Mouse (Mus musculus): ENCODE results near the gene Rac2.

Rac2 gene

DNA sequence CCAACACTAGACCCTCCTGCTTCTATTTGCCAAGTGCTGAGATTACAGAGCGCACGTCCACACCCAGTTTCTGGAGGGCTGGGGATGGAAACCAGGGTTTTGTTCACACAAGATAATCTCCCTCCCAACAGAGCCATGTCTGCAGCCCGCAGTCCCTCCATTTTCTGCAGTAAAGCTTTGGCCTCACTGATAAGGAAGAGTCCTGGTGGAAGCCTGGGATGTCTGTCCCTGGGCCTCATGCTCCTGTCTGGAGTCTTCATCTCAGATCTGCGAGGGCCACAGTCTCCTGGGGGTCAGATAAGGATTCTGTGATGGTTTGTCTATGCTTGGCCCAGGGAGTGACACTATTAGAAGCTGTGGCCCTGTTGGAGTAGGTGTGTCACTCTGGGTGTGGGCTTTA, 15.5 kb upstream of the Rac2 start:
- DNase-seq (ENCODE audit: low read depth) = no peak

DNA sequence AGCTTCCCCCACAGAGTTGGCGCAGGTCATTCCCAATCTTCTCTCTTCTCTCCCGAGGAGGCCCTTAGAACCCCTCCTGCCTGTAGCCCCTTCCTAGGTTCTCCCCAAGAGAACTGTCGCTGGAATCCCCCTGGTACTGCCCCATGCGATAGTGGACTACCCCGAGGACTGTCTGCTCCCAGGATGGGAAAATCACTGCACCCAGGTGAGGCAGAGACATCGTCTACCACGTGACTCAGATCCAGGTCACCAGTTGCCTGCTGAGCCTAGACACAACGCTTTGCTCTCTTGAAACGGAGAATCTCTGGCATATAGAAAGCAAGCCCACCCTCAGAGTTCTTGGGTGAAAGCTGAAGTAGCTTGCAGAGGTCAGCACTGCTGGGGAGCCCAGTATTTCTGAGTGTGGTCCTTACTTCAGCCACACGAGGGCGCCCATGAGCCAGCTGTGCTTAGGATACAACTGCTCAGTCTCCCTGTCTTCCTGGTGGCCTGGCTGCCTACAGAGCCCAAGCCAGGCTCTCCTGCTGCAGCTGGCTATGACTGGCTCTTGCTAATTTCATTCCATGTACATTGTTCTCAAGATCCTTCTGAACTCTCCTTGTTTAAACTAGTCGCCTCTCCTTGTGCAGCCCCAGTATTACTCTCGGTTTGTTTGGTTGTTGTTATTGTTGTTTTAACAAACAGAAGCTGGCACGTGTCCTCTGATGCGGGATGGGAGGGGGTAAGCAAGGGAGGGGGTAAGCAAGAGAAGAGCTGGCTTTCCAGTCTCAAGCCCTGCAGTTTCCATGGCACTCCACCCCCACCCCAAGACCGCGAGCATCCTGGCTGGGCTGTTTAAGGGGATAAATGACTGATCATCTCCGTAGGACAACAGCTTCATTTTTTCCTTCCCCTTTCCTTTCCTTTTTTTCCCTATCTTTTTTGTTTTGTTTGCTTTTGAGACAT, 14.7 kb upstream of the Rac2 start:
- peak; percentile 86 for DNase-seq (ENCODE audit: low read depth)

DNA sequence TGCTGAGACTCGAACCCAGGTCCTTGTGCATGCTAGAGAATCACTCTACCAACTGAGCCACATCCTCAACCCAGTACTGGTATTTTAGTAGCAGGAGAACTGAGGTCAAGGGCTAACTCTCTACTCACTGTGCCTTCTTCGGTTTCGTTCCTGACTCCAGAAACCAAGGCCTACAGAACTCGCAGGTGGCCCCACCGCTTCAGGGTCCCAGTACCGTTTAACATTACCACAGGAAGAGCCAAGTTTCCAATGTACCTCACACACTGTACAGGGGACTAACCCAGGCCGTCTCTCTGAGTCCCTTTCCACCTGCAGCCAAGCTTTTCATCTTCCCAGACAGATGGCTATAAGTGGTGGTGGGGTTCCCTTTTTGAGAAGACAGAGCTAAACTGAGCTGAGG, 12.8 kb upstream of the Rac2 start:
- DNase-seq (ENCODE audit: low read depth) = no peak

DNA sequence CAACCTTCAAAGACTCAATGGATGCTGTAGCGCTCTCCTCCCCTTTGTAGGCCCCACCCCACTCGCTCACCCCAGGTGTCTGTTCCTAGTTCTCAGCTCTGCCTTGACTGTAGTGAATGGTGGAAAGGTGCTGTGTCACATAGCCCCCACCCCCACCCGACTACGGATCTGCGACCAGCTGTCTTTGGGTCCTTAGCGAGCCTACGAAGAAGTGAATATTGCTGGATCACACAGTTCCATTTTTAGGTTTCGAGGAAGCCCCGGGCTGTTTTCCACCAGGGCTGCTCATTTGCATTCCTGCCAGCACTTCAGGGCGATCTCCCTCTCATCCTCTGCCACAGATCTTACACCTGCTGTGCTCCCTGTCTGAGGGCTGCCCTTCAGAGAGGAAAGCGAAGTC, 10.8 kb upstream of the Rac2 start:
- DNase-seq (ENCODE audit: low read depth) = no peak

DNA sequence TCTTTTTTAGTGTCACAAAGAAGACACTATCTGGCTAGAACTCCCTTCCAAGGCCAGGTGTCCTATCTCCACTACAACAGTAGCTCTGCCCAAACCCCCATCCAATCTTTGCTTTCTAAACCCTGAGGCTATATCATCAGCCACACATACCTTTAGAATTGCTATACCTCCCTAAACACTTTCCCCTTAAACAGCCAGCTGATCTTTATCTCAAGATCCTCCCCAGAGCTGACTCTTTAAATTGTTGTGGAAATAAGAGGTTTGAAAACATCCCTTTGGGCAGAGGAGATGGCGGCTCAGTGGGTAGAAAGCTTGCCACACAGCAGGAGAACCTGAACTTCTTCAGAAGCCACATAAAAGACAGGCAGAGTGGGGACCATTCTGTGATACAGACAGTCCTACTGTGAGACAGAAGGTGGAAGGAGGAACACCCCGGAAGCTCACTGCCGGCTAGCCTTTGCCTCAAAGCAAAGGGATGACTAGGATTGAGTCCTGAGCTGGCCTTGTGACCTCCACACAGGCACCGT, 3.8 kb upstream of the Rac2 start:
- no peak for DNase-seq (ENCODE audit: low read depth)

DNA sequence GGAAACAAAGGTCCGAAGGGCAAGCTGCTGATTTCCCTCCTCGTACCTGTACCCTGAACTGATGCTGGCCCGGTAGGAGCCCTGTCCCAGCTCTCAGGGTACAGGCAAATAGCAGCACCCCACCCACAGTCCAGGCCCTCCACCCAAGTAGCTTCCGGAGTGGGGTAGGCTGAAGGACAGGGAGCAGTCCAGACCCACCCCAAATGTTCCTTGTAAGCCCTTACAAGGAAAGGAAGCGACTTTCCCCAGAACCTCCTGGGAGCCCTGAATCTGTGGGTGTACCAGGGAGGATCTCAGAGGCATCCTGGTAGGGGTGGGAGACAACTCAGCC, 348 bp downstream of the Rac2 start:
- DNase-seq (ENCODE audit: low read depth) = peak; percentile 31

DNA sequence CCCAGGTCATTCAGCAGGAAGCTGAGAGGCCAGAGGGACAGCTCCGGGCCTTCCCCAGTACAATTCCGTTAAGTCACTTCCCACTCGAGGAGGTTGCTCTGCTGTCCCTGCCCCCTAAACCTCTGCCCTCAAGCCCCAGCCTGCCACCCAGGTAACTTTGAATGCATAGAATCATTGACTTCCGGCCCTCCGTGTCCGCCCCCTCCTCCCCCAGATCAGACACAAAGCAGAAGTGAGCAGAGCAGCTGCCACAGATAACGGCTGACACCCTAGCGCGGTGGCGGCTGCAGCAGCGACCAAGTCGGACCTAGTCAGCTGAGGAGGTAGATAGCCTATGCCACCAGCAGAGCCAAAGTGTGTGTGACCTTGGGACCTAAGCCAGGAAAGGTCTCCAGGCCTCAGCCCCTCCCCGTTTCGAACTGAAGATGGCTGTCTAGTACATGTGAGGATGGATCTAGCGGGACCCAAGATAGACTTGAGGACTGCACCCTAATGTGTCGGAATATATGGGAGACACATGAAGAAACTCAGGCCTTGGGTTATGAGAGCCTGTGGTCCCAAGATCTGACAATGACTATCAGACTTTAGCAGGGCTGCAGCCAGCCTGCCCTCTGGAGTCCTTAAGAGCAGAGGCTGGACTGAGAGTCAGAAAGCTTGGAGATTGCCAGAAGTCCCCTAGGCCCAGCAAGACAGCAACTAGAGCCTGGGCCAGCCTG, 871 bp downstream of the Rac2 start:
- DNase-seq (ENCODE audit: low read depth) = peak; percentile 89

DNA sequence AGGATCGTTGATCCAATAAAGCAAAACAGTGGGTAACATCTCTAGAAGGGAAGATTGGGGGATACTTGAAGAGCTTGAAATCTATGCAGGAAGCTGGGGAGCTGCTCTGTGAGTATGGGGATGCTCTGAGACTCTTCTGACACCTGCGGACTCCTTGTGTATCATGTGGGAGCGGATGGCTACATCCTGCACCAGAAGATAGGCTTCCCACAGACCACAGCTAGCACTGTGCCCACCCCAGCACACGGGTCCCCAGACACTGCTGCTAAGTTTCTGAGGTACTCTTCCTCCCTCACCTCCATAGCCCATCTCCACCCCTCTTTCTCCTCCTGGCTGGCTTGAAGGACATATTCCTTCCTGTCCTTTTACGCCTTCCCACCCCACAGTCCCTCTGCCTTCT, 2.4 kb downstream of the Rac2 start:
- DNase-seq (ENCODE audit: low read depth) = no peak

DNA sequence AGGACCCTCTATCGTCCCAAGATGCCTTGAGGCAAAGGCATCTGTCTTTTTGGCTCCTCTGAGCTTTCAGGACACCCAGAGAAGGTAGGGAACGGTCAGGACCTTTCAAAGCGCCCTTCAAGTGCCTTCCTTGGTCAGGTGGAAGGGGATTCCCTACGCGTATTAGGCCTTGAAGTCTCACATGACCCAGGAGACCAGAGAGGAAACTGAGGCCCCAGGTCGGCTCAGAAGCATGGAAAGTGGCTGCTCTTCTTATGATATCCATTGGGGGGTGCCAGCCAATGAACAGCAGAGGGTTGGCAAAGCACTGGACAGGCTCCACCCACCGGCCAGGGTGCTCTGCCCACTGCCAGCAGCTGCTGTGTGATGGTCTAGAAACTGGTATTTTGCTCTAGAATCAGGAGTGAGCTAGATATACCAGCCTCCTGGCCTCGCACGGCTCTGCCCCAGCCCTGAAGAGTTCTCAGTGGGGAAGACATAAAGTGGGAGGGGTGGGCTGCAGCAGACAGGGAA, 4.9 kb downstream of the Rac2 start:
- DNase-seq (ENCODE audit: low read depth) = no peak

DNA sequence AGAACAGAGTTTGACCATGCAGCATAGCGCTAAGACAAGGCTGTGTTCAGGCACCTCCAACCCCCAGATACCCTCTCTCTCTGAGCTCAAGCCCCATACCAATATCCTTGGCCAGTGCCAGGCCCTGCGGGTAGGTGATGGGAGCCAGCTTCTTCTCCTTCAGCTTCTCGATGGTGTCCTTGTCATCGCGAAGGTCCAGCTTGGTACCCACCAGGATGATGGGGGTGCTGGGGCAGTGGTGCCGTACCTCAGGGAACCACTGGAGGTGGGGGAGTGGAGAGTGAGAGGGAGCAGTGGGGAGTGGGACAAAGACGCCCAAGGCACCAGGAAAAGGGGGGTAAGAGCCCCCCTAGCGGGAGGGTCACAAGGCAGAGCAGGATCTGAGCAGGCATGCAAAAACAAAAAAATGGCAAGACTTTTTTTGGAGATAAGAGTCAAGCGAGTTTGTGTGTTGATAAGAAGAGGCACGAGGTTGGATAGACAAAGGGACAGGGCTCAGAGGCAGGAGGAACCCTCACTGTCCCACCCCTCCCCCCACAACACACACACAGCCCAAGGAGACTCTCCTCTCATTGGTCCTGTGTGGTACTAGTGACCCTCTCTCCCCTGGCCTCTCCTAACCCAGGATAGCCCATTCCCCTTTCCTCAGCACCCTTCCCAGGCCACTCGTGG, 7.7 kb downstream of the Rac2 start:
- DNase-seq (ENCODE audit: low read depth) = no peak

DNA sequence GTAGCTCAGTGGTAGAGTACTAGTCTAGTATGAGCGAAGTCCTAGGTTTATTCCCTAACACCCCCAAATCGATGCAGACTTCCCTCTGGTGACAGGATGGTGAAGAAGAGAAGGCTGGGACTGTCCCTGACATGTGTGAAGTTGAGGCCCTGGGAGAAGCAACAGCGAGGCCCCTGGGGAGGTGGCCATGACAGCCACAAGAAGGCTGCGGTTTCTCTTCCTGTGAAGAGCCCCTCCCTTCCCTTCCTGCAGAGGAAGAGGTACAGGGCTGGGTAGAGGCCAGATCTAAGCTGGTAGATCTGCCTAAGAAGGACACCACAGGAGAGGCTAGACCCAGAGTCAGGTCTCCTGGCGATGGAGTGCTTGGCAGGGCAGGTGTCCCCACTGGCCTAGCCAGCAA, 8.6 kb downstream of the Rac2 start:
- DNase-seq (ENCODE audit: low read depth) = peak; percentile 83

DNA sequence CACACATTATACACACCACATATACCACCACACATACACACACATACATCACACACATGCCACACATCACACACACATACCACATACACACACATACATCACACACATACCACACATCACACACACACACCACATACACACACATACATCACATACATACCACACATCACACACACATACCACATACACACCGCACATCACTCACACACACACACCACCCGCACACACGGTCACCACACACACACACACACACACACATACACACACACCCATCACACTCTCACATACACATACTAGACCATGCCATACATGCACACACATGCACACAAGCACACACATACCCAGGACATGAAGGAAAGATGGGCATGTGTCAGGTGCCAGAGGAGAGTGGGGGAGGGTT, 9.2 kb downstream of the Rac2 start:
- no peak for DNase-seq (ENCODE audit: low read depth)

DNA sequence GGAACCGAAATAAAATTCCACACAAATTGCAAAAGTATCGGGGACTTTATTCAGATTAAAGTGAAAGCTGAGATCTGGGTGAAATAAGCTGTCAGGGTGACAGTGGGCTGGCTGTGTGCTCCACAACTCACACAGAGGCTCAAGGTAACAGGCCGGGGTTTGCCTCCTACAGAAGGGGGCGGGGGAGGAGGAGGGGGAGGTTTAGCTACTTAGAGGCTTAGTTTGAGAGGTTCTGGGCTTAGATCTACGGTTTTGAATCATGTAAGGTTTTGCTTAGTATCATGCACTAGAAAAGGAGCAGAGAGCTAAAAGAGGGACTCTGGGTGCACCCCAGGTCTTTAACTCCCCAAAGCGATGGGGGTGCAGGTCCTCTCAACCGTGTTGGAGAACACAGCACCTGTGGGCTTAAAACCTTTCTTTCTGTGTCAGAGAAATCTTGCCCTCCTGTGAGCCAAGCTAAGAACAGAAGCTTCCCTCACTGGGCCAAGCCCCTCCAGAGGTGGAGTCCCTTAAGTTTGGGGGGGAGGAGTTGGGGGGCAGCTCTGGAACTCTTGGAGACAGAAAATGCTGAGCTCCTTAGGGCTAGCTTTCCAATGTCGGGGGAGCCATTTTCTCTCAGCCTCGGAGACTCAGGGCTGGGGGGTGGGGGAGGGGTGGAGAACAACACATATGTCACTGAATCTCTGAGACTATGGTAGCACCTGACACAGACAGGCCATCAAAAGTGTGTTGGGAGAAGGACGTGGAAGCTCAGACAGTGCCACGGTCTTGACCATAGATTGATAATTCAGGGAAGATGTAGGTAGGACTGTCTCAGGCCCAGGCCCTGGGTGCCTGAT, 13.2 kb downstream of the Rac2 start:
- DNase-seq (ENCODE audit: low read depth) = no peak

DNA sequence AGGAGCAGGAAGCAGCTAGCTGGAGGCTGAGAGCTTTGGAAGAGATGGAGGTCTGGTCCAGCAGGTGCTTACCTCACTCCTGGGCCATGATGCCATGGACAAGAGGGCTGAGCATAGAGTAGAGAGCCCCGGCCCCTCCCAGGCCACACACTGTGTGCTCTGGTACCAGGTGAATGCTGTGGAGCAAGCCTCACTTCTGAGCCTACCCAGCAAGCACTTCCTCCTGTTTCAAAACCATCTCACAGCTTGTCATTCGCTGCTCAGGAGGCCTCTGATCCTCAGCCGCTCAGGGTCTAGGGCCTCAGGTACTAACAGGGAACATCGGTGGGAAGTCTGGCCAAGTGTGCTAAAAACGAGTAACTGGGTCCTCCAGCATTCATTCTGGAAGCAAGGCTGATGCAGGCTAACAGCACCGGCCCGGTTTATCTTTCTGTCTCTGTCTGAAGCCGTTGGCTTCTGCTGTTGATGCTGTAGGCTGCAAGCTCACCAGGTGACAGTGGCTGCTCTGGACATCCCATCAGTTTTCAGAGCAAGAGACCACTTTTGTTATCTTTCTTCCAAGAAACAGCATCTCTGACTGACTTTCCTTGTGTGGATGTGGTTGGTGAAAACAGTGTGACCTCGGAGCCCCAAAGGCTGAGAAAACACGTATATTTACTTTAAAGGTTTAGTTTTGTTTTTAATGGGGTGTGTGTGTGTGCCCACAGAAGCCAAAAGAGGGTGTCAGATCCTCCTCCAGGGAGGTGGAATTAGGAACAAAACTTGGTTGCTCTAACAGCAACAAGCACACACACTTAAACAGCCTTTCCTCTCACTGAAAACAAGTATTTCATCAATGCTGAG, 14.7 kb downstream of the Rac2 start:
- no peak for DNase-seq (ENCODE audit: low read depth)

DNA sequence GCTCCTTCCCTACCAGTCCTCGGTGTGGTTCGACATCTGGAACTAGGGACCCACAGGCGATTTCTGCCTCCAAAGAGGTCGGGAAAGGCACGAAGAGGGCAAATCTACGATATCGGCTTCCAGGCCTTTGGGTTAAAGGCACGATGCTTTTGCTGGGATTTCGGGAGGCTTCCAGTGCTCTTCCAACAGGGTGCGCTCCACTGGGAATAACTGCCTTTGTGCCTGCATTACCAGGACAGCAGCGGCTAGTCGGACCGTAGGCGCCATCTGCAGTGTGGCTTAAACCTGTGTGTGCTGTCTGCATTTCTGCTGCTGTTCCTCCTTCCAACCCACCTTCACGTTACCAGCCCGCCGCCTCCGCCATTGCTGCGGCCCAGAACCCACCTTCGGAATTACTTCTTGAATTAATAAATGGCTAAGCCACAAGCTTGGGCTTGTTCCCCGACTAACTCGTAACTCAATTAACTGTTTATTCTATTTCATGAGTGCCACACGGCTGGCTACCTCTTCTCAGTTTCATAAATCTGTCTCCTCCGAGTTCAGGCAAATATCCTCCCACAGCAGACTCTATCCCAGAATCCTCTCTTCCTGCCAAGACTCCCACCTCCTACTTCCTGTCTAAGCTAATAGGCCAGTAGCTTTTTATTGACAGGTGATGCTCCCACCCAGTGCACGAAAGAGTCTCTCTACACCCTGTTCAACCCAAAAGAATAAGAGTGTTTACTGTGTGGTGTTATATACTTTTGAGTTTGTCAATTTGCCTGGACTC, 17.9 kb downstream of the Rac2 start:
- DNase-seq (ENCODE audit: low read depth) = no peak

DNA sequence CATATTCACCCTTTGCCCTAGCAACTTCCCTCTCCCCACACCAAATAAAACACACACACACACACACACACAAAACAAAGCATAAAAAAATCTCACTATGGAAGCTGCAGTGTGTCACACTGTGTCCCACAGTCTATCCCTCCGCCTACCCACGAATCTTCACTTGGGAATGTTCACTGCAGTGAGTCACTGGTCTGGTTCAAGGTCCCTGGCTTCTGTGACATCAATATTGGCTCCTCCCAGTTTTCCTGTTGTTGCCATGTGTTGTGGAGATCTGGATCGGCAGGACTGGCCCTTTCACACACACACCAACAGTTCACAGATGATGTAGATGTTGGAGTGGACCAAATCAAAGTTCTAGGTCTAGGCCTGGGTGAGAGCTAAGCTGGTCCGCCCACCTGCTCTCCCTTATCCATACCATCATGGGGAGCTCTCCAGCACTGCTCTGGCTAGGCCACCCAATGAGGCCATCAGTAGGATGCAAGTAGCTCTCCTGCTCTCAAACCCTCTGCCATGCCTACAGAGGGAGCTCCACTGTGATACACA, 23.3 kb downstream of the Rac2 start:
- no peak for DNase-seq (ENCODE audit: low read depth)

DNA sequence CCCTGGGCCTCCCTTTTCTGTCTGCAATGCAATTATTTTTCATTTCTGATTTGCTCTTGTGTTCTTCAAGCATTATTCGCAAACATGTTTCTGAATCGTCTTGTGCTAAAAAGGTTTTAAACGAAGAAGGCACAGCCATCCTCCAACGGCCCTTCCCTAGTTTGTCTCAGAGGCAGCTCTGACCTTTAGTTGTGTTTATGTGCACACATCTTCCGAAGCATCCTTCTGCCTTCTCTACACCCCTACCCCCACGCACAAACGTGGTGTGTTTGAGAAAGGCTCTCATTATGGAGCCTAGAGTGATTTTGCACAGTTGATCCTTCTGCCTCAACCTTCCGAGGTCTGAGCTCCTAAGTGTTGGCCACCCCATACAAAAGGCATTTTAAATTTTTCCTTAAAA, 23.9 kb downstream of the Rac2 start:
- no peak for DNase-seq (ENCODE audit: low read depth)

DNA sequence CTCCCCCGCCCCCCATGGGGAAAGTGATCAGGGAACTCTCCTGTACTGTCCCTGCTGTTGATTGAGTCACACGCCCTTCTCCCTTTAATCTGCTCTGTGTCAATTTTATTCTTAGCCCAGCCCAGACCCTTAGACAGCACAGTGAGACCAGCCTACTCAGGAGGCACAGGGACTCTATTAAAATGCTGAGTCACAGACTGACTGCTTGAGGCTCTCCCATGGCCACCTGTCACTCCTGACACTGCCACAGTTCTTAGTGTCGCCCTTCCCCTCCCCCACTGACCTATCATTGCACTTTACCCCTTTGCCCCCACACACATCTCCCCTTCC, 24.3 kb downstream of the Rac2 start:
- peak; percentile 38 for DNase-seq (ENCODE audit: low read depth)

DNA sequence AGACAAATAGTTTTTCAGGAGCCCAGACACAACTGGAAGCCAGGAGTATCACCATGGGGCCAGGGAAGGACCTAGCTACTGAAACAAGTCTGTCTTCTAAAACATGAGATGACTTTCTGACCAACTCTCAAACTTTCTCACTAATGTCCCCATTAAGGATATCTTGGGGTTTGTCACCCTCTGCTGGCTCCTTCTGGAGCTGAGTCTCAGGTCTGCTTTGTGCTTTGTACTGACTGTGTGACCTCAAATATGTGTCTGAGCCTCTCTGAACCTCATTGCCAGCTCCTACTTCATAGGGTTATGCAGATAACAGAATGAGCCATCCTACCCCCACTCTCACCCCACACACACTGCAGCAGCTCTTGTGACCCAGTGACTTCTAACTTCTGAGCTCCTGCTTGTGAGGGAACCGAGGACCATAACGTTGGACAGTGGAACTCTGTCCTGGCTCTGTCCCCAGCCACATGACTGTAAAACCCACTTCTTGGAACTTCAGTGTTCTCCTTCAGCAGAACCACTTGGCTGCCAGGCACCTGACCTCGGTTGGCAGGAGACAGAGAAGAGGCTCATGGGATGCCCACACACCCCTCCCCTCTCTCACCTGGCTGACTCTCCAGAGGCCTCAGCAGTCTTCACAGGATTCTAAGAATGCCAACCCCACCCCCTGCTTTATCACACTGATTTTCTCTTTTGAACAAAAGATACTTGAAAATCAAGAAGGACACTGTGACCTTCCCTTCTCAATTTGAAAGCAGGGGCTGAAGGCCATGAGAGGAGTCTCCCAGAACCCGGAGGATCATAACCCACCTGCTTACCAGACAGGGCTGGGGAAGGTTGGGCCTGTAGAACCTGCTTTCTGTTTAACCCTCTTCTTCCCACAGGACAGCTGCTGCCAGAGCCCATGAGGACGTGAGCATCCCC, 24.9 kb downstream of the Rac2 start:
- DNase-seq (ENCODE audit: low read depth) = peak; percentile 64

Measured in 416B (cell line).